Mouse (Mus musculus): ENCODE measurements around the gene Dnmt3a. TPM values are rescaled to one million over a fixed set of nuclear protein-coding genes. Genes with fewer than 3 reads are reported as not detected.
A peak's percentile ranks its signal among the peaks of the same experiment; 100 is the strongest.

The Dnmt3a gene
- polyA plus RNA-seq, 1 experiment from 2014 or later: 142 TPM

DNA sequence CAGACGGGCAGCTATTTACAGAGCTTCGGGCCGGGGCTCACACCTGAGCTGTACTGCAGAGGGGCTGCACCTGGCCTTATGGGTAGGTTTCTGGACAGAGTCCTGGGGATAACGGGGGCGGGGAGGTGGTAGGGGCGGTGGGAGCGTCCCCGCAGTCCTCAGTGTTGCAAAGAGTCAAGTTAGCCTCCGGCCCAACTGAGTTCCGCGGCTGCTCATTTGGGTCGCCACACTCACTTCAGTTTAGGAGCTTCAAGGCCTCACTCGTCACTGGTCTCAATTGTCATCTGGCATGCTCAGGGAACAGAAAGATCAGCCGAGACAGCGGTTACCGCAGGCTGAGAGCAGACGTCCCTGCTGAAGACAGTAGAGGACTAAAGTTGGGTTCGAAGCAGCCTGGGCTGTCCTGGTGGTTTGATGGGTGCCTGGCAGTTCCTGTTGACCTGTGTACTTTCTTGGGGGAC, 86.0 kb downstream of the Dnmt3a start:
- peak overlapping the region; percentile 91 for H3K27ac ChIP-seq
- no peaks in the 10 kb centered on the region for H3K27me3 ChIP-seq
- ATAC-seq (ENCODE audit: insufficient number of reproducible peaks, low FRiP score, low TSS enrichment, low read depth): peak; percentile 37; the same call in 1 of the 2 replicates
- peaks cover 58% of the 10 kb centered on the region for H3K4me1 ChIP-seq
- H3K4me3 ChIP-seq: peak overlapping the region; percentile 49
- H3K36me3 ChIP-seq: peaks cover 30% of the 10 kb centered on the region
- 2% methylated on average over 17 of the region's 18 CpGs for WGBS
- peak overlapping the region; percentile 48 for H3K9ac ChIP-seq
- no peaks in the 10 kb centered on the region for H3K9me3 ChIP-seq
- peak overlapping the region; percentile 90 for H3K4me2 ChIP-seq

DNA sequence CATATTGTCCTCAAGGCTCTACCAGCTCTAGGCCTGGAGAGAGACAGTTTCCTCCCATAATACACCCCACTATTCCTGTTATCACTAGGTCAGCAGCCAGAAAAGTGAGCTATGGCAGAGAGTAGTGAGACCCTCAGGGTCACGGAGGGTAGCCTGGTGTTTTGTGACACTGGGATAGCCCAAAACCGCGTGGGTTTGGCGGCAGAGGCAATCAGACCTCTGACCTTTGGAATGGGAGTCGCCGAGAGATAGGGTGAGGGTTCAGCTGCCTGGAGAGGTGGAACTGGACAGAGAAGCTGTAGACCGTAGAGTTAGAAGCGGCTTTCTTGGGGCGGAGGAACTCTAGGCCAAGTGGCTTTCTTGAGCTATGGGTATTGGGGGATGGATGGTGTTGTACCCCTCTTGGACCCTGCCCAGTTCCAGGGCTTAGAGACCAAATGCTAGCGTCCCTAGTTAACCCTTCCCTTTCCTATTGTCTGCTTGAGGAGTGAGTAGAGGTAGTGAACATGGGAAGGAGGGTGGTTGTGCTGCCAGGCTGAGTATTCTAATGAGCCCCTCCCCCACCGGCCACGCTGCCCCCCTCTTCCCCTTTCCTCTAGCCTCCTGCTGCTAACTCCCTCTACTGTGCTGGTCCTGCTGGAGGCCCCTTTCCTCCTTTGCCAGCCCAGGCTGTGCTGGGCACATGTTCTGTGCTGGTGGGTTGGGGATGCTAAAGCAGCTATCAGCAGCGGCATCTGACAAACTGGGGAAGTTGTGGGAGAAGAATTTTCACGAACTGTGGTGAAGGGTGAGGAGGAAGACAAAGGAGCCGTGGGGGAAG, 86.6 kb downstream of the Dnmt3a start:
- no peaks in the 10 kb centered on the region for H3K27me3 ChIP-seq
- peak; percentile 17; the same call in 1 of the 2 replicates for ATAC-seq (ENCODE audit: insufficient number of reproducible peaks, low FRiP score, low TSS enrichment, low read depth)
- peaks cover 36% of the 10 kb centered on the region for H3K36me3 ChIP-seq
- H3K9ac ChIP-seq: peak overlapping the region; percentile 48
- H3K4me1 ChIP-seq: peaks cover 52% of the 10 kb centered on the region
- no peaks in the 10 kb centered on the region for H3K9me3 ChIP-seq
- peak overlapping the region; percentile 91 for H3K27ac ChIP-seq
- H3K4me2 ChIP-seq: peak overlapping the region; percentile 90
- peak overlapping the region; percentile 49 for H3K4me3 ChIP-seq
- 7% methylated on average over 15 of the region's 15 CpGs for WGBS

DNA sequence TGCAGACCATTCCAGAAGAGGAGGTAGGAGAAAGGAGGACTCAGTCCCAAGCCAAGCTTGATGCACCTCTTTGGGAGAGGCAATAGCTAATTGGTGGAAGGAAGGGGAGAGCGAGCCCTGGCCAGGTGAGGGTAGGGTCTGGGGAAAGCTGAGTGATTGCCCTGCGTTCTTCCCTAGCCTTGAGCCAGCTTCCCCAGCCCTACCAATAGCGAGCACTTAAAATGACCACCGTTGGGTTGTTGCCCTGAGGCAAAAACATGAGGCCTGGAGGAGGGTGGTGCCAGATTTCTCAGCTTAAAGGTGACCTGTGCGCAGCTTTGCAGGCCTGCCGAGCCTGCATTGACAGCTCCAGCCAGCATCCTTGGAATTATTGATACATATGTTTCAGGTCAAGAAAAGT, 87.5 kb downstream of the Dnmt3a start:
- H3K4me2 ChIP-seq: peak overlapping the region; percentile 90
- H3K27me3 ChIP-seq: no peaks in the 10 kb centered on the region
- no peak for ATAC-seq (ENCODE audit: insufficient number of reproducible peaks, low FRiP score, low TSS enrichment, low read depth)
- H3K4me3 ChIP-seq: peak overlapping the region; percentile 49; the same call in 1 of the 2 replicates
- WGBS: 25% methylated on average over 6 of the region's 6 CpGs
- no peaks in the 10 kb centered on the region for H3K9me3 ChIP-seq
- H3K4me1 ChIP-seq: peaks cover 43% of the 10 kb centered on the region
- H3K36me3 ChIP-seq: peaks cover 44% of the 10 kb centered on the region
- no peak overlapping the region for H3K27ac ChIP-seq
- H3K9ac ChIP-seq: no peak overlapping the region

DNA sequence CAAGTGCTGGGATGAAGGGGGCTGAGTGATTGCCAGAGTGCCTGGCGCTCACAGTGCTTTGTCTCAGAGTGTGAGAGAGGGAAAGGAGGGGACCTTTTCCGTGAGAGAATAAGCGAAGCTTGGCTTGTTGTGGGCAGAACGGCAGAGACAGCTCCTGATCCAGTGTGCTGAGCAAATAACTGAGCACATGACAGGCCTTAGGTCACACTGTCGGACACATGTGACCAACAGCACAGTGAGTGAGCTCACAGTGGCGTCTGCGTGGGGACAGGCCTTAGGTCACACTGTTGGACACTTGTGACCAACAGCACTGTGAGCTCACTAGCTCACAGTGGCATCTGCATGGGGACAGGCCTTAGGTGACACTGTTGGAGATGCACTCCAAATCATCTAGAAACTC, 88.7 kb downstream of the Dnmt3a start:
- Histone ChIP-seq H3K9me3 (no peaks in the 10 kb centered on the region), H3K4me2 (no peak overlapping the region), H3K4me1 (peaks cover 34% of the 10 kb centered on the region), H3K36me3 (peaks cover 49% of the 10 kb centered on the region), H3K9ac (no peak overlapping the region), H3K4me3 (no peak overlapping the region), H3K27me3 (no peaks in the 10 kb centered on the region), H3K27ac (no peak overlapping the region)
- WGBS: 80% methylated on average over 7 of the region's 7 CpGs
- no peak for ATAC-seq (ENCODE audit: insufficient number of reproducible peaks, low FRiP score, low TSS enrichment, low read depth)

DNA sequence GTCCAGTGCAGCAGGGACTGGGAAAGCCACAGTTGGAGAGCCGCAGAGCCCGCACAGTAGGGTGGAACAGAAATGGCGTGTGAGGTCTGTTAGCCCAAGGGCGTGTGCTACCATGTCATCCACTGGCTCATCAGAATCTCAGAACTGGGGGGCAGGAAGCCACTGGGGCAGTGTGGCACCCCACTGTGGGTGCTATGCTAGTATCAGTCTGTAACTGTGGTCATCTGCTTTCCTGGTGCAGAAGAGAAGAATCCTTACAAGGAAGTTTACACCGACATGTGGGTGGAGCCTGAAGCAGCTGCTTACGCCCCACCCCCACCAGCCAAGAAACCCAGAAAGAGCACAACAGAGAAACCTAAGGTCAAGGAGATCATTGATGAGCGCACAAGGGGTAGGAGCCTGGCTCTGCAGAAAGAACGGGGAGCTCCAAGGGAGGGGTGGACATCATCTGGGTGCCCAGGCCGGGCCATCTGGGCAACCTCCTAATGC, 91.3 kb downstream of the Dnmt3a start:
- ATAC-seq (ENCODE audit: insufficient number of reproducible peaks, low FRiP score, low TSS enrichment, low read depth): no peak
- WGBS: 87% methylated on average over 9 of the region's 9 CpGs
- no peaks in the 10 kb centered on the region for H3K9me3 ChIP-seq

DNA sequence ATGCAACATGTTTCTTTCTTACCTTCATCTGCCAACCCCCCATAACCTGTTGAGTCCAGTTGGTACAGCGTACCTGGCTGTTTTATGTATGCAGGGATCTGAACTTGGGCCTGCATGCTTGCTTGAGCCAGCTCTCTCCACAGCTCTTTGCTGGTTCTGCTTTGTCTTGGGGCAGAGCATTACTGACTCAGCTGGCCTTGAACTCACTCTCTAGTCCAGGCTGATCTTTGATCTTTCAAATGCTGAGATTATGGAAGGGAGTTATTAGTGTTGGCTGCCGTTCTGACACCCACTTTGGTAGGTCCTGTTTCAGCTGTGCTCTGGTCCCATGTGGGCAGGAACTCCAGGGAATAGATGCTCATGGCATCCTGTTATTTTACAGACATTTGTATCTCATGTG, 93.0 kb downstream of the Dnmt3a start:
- WGBS: 94% methylated on average over 2 of the region's 2 CpGs
- H3K4me1 ChIP-seq: no peaks in the 10 kb centered on the region
- H3K27ac ChIP-seq: no peak overlapping the region
- no peak overlapping the region for H3K4me3 ChIP-seq
- no peak for ATAC-seq (ENCODE audit: insufficient number of reproducible peaks, low FRiP score, low TSS enrichment, low read depth)
- H3K36me3 ChIP-seq: peaks cover 85% of the 10 kb centered on the region
- no peaks in the 10 kb centered on the region for H3K9me3 ChIP-seq
- no peak overlapping the region for H3K9ac ChIP-seq
- no peaks in the 10 kb centered on the region for H3K27me3 ChIP-seq
- no peak overlapping the region for H3K4me2 ChIP-seq

More for the DNA sequence above, 91.3 kb downstream of the Dnmt3a start:
- H3K4me3 ChIP-seq: no peak overlapping the region
- no peak overlapping the region for H3K4me2 ChIP-seq
- no peaks in the 10 kb centered on the region for H3K27me3 ChIP-seq
- H3K36me3 ChIP-seq: peaks cover 70% of the 10 kb centered on the region
- H3K9ac ChIP-seq: no peak overlapping the region
- H3K4me1 ChIP-seq: peaks cover 16% of the 10 kb centered on the region
- H3K27ac ChIP-seq: no peak overlapping the region

DNA sequence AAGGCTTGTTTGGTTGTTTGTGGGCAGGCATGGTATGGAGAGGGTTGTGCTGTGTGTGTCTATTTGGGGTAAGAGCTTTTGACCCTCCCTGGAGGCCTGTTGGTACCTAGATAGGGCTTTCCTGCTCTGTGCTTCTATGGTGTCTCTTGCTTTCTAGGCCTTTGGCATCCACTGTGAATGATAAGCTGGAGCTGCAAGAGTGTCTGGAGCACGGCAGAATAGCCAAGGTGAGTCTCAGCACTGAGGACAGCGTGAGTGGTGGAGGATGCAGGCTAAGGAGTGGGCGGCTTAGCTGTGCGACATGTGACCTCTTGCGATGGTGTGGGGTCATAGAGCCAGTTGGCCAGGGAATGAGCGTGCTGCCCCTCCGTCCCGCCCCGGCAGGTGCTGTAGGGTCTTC, 99.6 kb downstream of the Dnmt3a start:
- H3K4me3 ChIP-seq: no peak overlapping the region
- H3K4me2 ChIP-seq: no peak overlapping the region
- WGBS: 94% methylated on average over 9 of the region's 9 CpGs
- H3K27ac ChIP-seq: no peak overlapping the region
- peaks cover 87% of the 10 kb centered on the region for H3K36me3 ChIP-seq
- no peak for ATAC-seq (ENCODE audit: insufficient number of reproducible peaks, low FRiP score, low TSS enrichment, low read depth)
- no peak overlapping the region for H3K9ac ChIP-seq
- no peaks in the 10 kb centered on the region for H3K27me3 ChIP-seq
- H3K4me1 ChIP-seq: no peaks in the 10 kb centered on the region
- no peaks in the 10 kb centered on the region for H3K9me3 ChIP-seq

DNA sequence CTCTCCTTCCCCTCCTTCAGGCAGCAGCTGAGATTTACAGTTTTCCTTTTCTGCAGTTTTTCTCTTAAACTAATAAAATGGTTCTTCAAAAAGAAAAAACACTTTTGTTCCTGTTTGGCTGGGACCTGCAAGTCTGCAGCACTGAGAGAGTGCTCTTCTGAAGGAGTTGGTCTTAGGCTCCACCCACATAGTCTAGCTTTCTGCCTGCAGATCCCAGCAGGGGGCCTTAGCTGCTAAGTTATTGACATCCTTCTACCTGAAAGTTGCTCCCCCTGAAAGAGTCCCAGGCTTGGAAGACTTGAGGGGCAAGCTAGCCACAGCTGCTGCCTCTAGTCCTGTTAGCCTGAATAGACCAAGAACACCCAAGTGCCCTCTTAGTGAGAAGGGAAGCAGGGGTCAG, 100.5 kb downstream of the Dnmt3a start:
- Histone ChIP-seq H3K36me3 (peaks cover 90% of the 10 kb centered on the region), H3K9me3 (no peaks in the 10 kb centered on the region)
- ATAC-seq (ENCODE audit: insufficient number of reproducible peaks, low FRiP score, low TSS enrichment, low read depth): no peak

DNA sequence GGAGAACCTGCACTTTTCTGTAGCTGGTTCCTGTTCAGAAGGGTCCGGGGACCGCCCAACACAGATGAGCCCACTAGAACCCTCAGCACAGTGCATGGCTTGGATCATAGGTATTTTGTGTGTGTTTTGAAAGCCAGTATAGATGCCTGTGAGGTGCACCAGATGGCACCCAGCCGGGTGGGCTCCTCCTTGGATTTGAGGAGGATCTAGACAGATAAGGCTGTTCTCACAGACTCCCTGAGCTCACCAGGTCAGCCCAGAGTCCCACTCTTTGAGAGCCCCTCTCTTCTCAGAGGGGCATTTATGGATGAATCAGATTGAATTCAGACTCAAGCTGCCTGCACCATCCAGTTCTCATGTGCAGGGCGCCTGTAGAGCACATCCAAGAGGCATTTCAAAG, 101.2 kb downstream of the Dnmt3a start:
- Histone ChIP-seq H3K9me3 (no peaks in the 10 kb centered on the region), H3K4me3 (no peak overlapping the region), H3K27me3 (no peaks in the 10 kb centered on the region), H3K9ac (no peak overlapping the region), H3K27ac (no peak overlapping the region), H3K4me2 (no peak overlapping the region), H3K4me1 (no peaks in the 10 kb centered on the region), H3K36me3 (peaks cover 88% of the 10 kb centered on the region)
- no peak for ATAC-seq (ENCODE audit: insufficient number of reproducible peaks, low FRiP score, low TSS enrichment, low read depth)
- 86% methylated on average over 4 of the region's 4 CpGs for WGBS

More for the DNA sequence above, 100.5 kb downstream of the Dnmt3a start:
- H3K27me3 ChIP-seq: no peaks in the 10 kb centered on the region
- H3K4me3 ChIP-seq: no peak overlapping the region
- H3K27ac ChIP-seq: no peak overlapping the region
- H3K9ac ChIP-seq: no peak overlapping the region
- no peaks in the 10 kb centered on the region for H3K4me1 ChIP-seq
- H3K4me2 ChIP-seq: no peak overlapping the region

DNA sequence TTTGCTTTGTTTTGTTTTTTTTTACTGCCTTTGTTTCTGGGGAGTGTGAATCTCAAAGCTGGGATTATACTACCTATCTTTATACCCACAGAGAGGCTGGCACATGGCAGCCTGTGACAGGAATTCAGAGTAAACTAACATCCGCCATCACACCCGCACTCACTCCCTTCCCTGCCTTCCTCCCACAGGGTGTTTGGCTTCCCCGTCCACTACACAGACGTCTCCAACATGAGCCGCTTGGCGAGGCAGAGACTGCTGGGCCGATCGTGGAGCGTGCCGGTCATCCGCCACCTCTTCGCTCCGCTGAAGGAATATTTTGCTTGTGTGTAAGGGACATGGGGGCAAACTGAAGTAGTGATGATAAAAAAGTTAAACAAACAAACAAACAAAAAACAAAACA, 101.6 kb downstream of the Dnmt3a start:
- H3K36me3 ChIP-seq: peaks cover 88% of the 10 kb centered on the region
- no peak overlapping the region for H3K4me2 ChIP-seq
- no peaks in the 10 kb centered on the region for H3K27me3 ChIP-seq
- no peak overlapping the region for H3K9ac ChIP-seq
- H3K4me1 ChIP-seq: no peaks in the 10 kb centered on the region
- H3K4me3 ChIP-seq: no peak overlapping the region
- WGBS: 80% methylated on average over 13 of the region's 13 CpGs
- no peaks in the 10 kb centered on the region for H3K9me3 ChIP-seq
- H3K27ac ChIP-seq: no peak overlapping the region
- ATAC-seq (ENCODE audit: insufficient number of reproducible peaks, low FRiP score, low TSS enrichment, low read depth): no peak

DNA sequence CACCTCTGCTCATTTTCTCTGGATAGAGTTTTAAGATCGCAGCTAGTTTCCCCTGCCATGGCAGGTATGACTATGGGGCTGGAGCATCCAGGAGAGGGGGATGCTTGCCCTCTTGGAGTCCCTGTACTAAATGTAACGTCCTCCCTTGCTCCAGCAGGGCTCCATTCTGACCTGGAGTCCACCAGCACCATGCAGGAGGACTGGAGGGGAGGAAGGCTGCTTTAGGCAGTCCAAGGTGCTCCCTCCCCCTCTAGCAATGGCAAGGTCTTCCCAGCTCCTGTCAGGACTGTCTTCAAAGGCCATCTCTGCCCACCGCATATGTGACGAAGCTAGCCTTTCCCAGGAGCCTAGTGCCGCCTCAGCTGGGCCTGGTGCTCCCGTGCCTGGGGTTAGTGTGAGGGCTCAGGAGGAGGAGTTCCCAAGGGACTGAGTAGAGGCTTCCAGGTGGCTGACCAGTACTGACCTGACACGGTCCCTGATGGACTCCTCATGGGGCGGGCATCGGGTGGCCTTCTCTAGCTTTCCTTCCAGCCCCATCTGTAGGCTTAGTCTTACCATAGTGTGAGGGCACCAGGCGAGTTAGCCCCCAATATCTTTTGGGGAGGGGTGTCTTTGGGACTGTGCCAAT, 104.8 kb downstream of the Dnmt3a start:
- peaks cover 64% of the 10 kb centered on the region for H3K36me3 ChIP-seq
- H3K27me3 ChIP-seq: no peaks in the 10 kb centered on the region
- H3K4me2 ChIP-seq: no peak overlapping the region
- H3K9me3 ChIP-seq: no peaks in the 10 kb centered on the region
- WGBS: 67% methylated on average over 10 of the region's 10 CpGs
- no peak overlapping the region for H3K9ac ChIP-seq
- H3K4me3 ChIP-seq: no peak overlapping the region
- ATAC-seq (ENCODE audit: insufficient number of reproducible peaks, low FRiP score, low TSS enrichment, low read depth): no peak
- no peak overlapping the region for H3K27ac ChIP-seq
- no peaks in the 10 kb centered on the region for H3K4me1 ChIP-seq

DNA sequence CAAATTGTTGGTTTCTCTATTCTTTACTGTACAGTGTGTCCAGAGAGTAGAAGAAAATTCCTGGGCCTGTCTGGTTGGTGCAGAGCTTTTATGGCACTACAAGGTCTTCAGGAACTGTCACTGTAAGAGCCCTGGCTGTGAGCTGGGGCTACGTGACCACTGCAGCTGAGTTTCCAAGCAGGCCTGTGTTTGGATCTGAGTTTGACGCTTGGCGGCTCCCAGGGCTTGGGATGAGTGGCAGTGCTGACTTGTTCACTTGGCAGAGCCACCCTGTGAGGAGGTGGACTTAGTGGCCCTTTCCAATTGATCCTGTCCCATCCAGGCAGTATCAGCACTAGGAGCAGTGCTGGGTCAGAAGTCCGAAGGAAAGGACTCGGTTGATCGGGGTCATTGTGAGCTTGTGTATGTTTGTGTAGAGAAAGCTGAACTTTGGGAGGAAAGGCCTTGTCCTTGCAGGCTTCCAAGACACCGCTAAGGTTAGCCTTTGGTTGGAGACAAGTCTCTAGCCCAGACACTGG, 106.1 kb downstream of the Dnmt3a start:
- Histone ChIP-seq H3K4me2 (no peak overlapping the region), H3K27ac (no peak overlapping the region), H3K36me3 (peaks cover 51% of the 10 kb centered on the region), H3K9ac (no peak overlapping the region), H3K27me3 (no peaks in the 10 kb centered on the region), H3K9me3 (no peaks in the 10 kb centered on the region), H3K4me1 (no peaks in the 10 kb centered on the region), H3K4me3 (no peak overlapping the region)
- no peak for ATAC-seq (ENCODE audit: insufficient number of reproducible peaks, low FRiP score, low TSS enrichment, low read depth)
- WGBS: 93% methylated on average over 7 of the region's 7 CpGs

All from limb, embryonic 15.5 days (tissue).